Mouse (Mus musculus) heart, adult 2 months (tissue): ENCODE measurements around the gene Hells.

Experiments used
- CTCF ChIP-seq: fragments of 200-600 bp; IDR thresholded peaks from 2 replicates; pipeline ENCODE4 v1.8.1; 2022; ENCODE audit warnings: antibody characterized with exemption, mild to moderate bottlenecking, moderate library complexity
- EP300 ChIP-seq: fragments of 200-500 bp; IDR thresholded peaks from 2 replicates; pipeline ENCODE4 v1.6.1; 2011; ENCODE audit warnings: low read depth, low read length, control low read depth; ENCODE audit not compliant: insufficient read depth
- POLR2A ChIP-seq: fragments of 200-500 bp; IDR thresholded peaks from 2 replicates; pipeline ENCODE4 v1.6.1; 2011; ENCODE audit warnings: mild to moderate bottlenecking, low read depth, low read length, control low read depth; ENCODE audit not compliant: insufficient read depth

- TF ChIP-seq EP300: no peak
- TF ChIP-seq CTCF: no peak
- TF ChIP-seq POLR2A: no peak
These were observed 76.0 kb downstream of the Hells start, which contains the start of gene Cyp2c55 for GRCm38 (mm10) chr19:39006715-39007114.
